Mouse (Mus musculus): ENCODE measurements around the gene B3gnt7. TPM values are rescaled to one million over a fixed set of nuclear protein-coding genes. Genes with fewer than 3 reads are reported as not detected.

Gene B3gnt7
- polyA plus RNA-seq, 1 experiment, result 2.3 TPM

DNA sequence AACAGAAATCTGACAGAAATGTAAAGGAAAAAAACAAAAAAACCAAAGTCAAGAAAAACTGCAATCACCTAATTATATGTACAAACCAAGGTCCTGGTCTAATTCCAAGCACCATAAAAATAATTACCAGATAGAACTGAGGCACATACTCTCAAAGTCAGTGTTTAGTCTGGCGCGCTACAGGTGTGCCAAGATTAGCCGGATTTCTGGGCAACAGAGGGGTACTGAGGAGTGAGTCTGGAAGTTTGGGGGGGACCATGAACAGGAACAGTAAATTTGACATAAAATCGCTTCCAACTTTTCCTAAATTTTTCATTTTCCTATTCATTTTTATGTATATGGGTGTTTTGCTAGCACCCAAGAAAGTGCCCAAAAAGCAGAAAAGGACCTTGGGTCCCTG, 43.3 kb downstream of the B3gnt7 start:
- no peak for DNase-seq (ENCODE audit: low spot score)

- no peak for DNase-seq (ENCODE audit: low spot score)
Observed at GRCm38 (mm10) chr1:86346851-86347715, 44.5 kb downstream of the B3gnt7 start.

DNA sequence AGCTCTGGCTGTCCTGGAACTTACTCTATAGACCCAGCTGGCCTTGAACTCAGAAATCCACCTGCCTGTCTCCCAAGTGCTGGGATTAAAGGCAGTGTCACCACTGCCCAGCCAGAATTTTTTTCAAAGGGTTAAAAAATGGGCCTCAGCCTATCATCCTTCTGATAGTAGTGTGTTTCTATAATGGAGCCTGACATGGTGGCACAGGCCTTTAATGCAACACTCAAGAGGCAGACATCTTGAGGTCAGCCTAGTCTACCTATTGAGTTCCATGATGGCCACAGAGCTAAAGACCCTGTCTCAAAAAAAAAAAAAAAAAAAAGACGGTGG, 45.0 kb downstream of the B3gnt7 start:
- no peak for DNase-seq (ENCODE audit: low spot score)

DNA sequence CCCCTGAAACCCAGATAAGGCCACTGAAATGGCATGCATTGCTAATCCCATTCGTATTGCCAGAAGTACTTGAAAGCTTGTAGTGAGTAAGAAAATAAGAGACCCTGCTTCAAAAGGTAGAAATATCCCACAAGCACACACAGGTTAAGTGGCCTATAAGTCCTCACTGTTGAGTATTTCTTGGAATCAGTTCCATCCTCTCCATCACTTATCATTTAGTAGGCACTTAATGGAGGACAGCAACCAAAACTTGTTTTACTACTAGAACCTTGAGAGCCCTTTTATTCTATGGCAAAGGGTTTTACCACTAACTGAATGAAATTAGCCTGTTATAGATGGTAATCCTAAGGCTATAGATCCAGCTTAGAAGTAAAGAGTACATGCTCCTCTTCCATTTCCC, 45.5 kb downstream of the B3gnt7 start:
- no peak for DNase-seq (ENCODE audit: low spot score)

- DNase-seq (ENCODE audit: low spot score), result no peak
Observed at GRCm38 (mm10) chr1:86348801-86349200, 46.2 kb downstream of the B3gnt7 start.

GRCm38 (mm10) chr1:86349201-86349600, 46.6 kb downstream of the B3gnt7 start:
- no peak for DNase-seq (ENCODE audit: low spot score)

GRCm38 (mm10) chr1:86349696-86350095, 47.1 kb downstream of the B3gnt7 start:
- DNase-seq (ENCODE audit: low spot score), result no peak

DNA sequence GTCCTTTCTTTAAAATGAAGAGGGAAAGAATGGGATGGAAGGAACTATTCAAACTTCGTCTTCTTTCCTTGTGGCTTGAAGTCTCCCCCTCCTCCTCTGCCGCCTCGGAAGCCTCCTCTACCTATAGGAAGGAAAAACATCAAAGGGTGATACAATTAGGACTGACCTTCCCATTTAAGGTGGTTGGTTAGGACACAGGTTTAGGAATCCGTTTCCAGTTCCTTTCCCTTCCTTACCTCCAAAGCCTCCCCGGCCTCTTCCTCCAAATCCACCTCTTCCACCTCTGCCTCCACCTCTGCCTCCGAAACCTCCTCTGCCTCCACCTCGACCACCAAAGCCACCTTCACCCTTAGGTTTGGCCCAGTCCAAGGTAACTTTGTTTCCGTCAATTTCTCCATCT, 47.9 kb downstream of the B3gnt7 start:
- no peak for DNase-seq (ENCODE audit: low spot score)

- no peak for DNase-seq (ENCODE audit: low spot score)
Observed at GRCm38 (mm10) chr1:86354186-86354585, 51.6 kb downstream of the B3gnt7 start.

Other genes starting within 250 kb of the B3gnt7 start
- 62.3 and 71.6 TPM in 2 replicates for gene Psmd1, start 238.4 kb upstream of the B3gnt7 start, polyA plus RNA-seq (2012; rRNA removed)
- gene Htr2b, start 190.9 kb upstream of the B3gnt7 start, polyA plus RNA-seq (2012; rRNA removed), result 0.22 and 0.40 TPM in 2 replicates
- gene Gm21972, start 169.2 kb upstream of the B3gnt7 start, polyA plus RNA-seq (2012; rRNA removed), result 0.35 and 0.44 TPM in 2 replicates
- 8.2 and 9.0 TPM in 2 replicates for gene Armc9, start 148.1 kb upstream of the B3gnt7 start, polyA plus RNA-seq (2012; rRNA removed)
- gene Ncl, start 56.6 kb downstream of the B3gnt7 start, polyA plus RNA-seq (2012; rRNA removed), result 64.7 and 132 TPM in 2 replicates
- gene Nmur1, start 123.4 kb downstream of the B3gnt7 start, polyA plus RNA-seq (2012; rRNA removed), result 0.21 and 0.43 TPM in 2 replicates
- not detected in 2 replicates for gene Tex44, start 123.5 kb downstream of the B3gnt7 start, polyA plus RNA-seq (2012; rRNA removed)
- 836 and 1,054 TPM in 2 replicates for gene Ptma, start 223.9 kb downstream of the B3gnt7 start, polyA plus RNA-seq (2012; rRNA removed)